ENCODE assay signal across 34 mouse cellular contexts in the genomic region with DNA sequence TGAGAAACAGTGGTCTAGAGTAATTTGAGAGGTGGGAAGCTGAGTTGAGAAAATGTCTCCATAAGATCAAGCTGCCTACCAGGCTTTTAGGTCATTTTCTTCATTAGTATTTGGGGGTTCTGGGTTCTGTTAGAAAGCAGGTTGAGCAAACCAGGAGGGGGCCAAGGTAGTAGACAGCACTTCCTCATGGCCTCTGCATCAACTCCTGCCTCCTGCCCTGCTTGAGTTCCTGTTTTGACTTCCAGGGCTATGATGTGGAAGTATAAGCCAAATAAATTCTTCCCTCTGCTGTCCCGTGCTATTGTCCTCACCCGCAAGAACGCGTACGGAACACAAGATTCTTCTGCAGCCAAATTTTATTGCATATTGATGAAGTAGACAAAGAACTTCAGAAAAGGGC. TPM values are rescaled to one million over a fixed set of nuclear protein-coding genes. Genes with fewer than 3 reads are reported as not detected.
"Had no signal": no experiment of that assay in that cellular context is flagged by ENCODE, and none has a peak within 500 bp of the region (broad histone marks: within the 10 kb centered on the region; RNA-seq: fewer than 3 reads in every experiment).

No protein-coding gene starts in this region.

- ATAC-seq: hindbrain, embryonic 16.5 days; inflammation-experienced regulatory T-cells, adult 6 months; intestine, embryonic 15.5 days; intestine, postnatal 0 days had no signal

- H3K36me3 ChIP-seq: heart, embryonic 13.5 days; heart, embryonic 15.5 days; hindbrain, embryonic 10.5 days; hindbrain, embryonic 12.5 days; intestine, embryonic 15.5 days; limb, embryonic 10.5 days; limb, embryonic 12.5 days; liver, embryonic 13.5 days had no signal

- H3K27ac ChIP-seq: gastrocnemius, adult 2 months; heart, adult 2 months; heart, embryonic 13.5 days; heart, embryonic 15.5 days; hindbrain, embryonic 10.5 days; hindbrain, embryonic 12.5 days; hindbrain, embryonic 14.5 days; intestine, embryonic 15.5 days; layer of hippocampus, adult 2 months; left cerebral cortex, adult 2 months; limb, embryonic 10.5 days; limb, embryonic 12.5 days; liver, embryonic 13.5 days had no signal

- H3K27me3 ChIP-seq: heart, embryonic 13.5 days; heart, embryonic 15.5 days; hindbrain, embryonic 12.5 days; intestine, embryonic 15.5 days; limb, embryonic 12.5 days; liver, embryonic 13.5 days had no signal

- H3K9ac ChIP-seq: heart, embryonic 13.5 days; heart, embryonic 15.5 days; hindbrain, embryonic 12.5 days; hindbrain, embryonic 14.5 days; intestine, embryonic 15.5 days; limb, embryonic 12.5 days; liver, embryonic 13.5 days had no signal

- H3K4me2 ChIP-seq: heart, embryonic 11.5 days; heart, embryonic 13.5 days; heart, embryonic 15.5 days; hindbrain, embryonic 12.5 days; hindbrain, embryonic 14.5 days; intestine, embryonic 15.5 days; limb, embryonic 12.5 days; liver, embryonic 13.5 days had no signal

- H3K9me3 ChIP-seq: heart, embryonic 15.5 days; hindbrain, embryonic 12.5 days; intestine, embryonic 15.5 days; limb, embryonic 10.5 days; liver, embryonic 13.5 days had no signal

- H3K4me1 ChIP-seq: hindbrain, embryonic 10.5 days; hindbrain, embryonic 12.5 days; limb, embryonic 10.5 days; limb, embryonic 12.5 days; liver, embryonic 13.5 days had no signal

- DNase-seq: gastrocnemius, adult 2 months; gastrocnemius, postnatal 14 days; gastrocnemius, postnatal 36 days; heart, adult 2 months; heart, postnatal 14 days; heart, postnatal 36 days; kidney, adult 18-20 months; kidney, adult 8-10 months; kidney, postnatal 10 days; kidney, postnatal 4 days; liver; liver, embryonic 13.5 days had no signal

- H3K4me3 ChIP-seq: gastrocnemius, adult 2 months; heart, adult 2 months; heart, embryonic 13.5 days; heart, embryonic 15.5 days; hindbrain, embryonic 10.5 days; hindbrain, embryonic 12.5 days; intestine, embryonic 15.5 days; layer of hippocampus, adult 2 months; left cerebral cortex, adult 2 months; limb, embryonic 10.5 days; limb, embryonic 12.5 days; liver, embryonic 13.5 days had no signal

RNA-seq across cellular contexts. Expression of gene Scp2d1, which starts 58.2 kb away (rescaled TPM):
- total RNA-seq: gastrocnemius, adult 2 months; gastrocnemius, postnatal 14 days; gastrocnemius, postnatal 36 days; heart, adult 2 months; heart, postnatal 14 days; heart, postnatal 36 days; layer of hippocampus, adult 2 months; layer of hippocampus, postnatal 10 days; layer of hippocampus, postnatal 25 days; left cerebral cortex, adult 2 months; left cerebral cortex, postnatal 14 days; left cerebral cortex, postnatal 36 days had no signal
- polyA plus RNA-seq: heart, adult 2 months; heart, embryonic 11.5 days; heart, embryonic 13.5 days; heart, embryonic 15.5 days; heart, postnatal 0 days; hindbrain, embryonic 10.5 days; hindbrain, embryonic 12.5 days; hindbrain, embryonic 14.5 days; hindbrain, embryonic 16.5 days; inflammation-experienced regulatory T-cells, adult 6 months; intestine, embryonic 15.5 days; intestine, postnatal 0 days; kidney, embryonic 14.5 days; kidney, embryonic 16.5 days; limb, embryonic 10.5 days; limb, embryonic 12.5 days; limb, embryonic 14.5 days; liver, embryonic 13.5 days had no signal
